Mouse (Mus musculus) neural tube, embryonic 14.5 days (tissue): ENCODE data around the gene Nek2. TPM values are rescaled to one million over a fixed set of nuclear protein-coding genes. Genes with fewer than 3 reads are reported as not detected.

ENCODE experiments used
- ATAC-seq: fragments of 200-750 bp; cut with Nextera tagmentation; 2 replicates; pipeline ENCODE4 v1.8.0; 2017; ENCODE audit warnings: low read depth, mild to moderate bottlenecking, moderate TSS enrichment, moderate library complexity
- H3K27ac ChIP-seq: fragments of 300-500 bp; sonication (generic); 2 replicates; pipeline ENCODE4 v1.5.1; 2014; ENCODE audit warnings: low read depth, mild to moderate bottlenecking, control low read depth, low read length, moderate library complexity, mixed read lengths
- H3K27me3 ChIP-seq: fragments of 300-500 bp; sonication (generic); 2 replicates; pipeline ENCODE4 v1.6.1; 2014; ENCODE audit warnings: low read length; ENCODE audit not compliant: control insufficient read depth, insufficient read depth
- H3K36me3 ChIP-seq: fragments of 300-500 bp; sonication (generic); 2 replicates; pipeline ENCODE4 v1.6.1; 2014; ENCODE audit warnings: low read length, mixed read lengths; ENCODE audit not compliant: control insufficient read depth, insufficient read depth
- H3K4me1 ChIP-seq: fragments of 300-500 bp; sonication (generic); 2 replicates; pipeline ENCODE4 v1.6.1; 2014; ENCODE audit warnings: low read length; ENCODE audit not compliant: control insufficient read depth, insufficient read depth
- H3K4me2 ChIP-seq: fragments of 300-500 bp; sonication (generic); 2 replicates; pipeline ENCODE4 v1.6.1; 2014; ENCODE audit warnings: mild to moderate bottlenecking, low read depth, low read length, control low read depth
- H3K4me3 ChIP-seq: fragments of 300-500 bp; sonication (generic); 2 replicates; pipeline ENCODE4 v1.5.1; 2014; ENCODE audit warnings: low read depth, low read length, control low read depth, mixed read lengths
- H3K9ac ChIP-seq: fragments of 300-500 bp; sonication (generic); replicated peaks from 2 replicates; pipeline ENCODE4 v1.6.1; 2014; ENCODE audit warnings: low read depth, mild to moderate bottlenecking, control low read depth, low read length, mixed read lengths
- H3K9me3 ChIP-seq: fragments of 300-500 bp; sonication (generic); 2 replicates; pipeline ENCODE4 v1.6.1; 2016; ENCODE audit warnings: low read length; ENCODE audit not compliant: control insufficient read depth
- WGBS: fragments of 180-500 bp; shearing (Covaris S2); extraction: QIAGEN DNeasy Blood & Tissue Kit; methylation state at CpG from one replicate; pipeline ENCODE4 v1.1.7; 2014; 5-methylcytosine and 5-hydroxymethylcytosine counted together
- polyA plus RNA-seq: library from polyadenylated mRNA; unstranded; fragments of >200 nt; fragmentation: Nextera tagmentation; extraction: Ambion mirVana; gene quantifications from 2 replicates; pipeline ENCODE4 v1.2.1, GENCODE M21; 2014

The Nek2 gene
- polyA plus RNA-seq, 1 experiment from 2014 or later, result 1.8 TPM

GRCm38 (mm10) chr1:191820951-191821325, 306 bp upstream of the Nek2 start:
- Histone ChIP-seq H3K9ac (peak overlapping the region; percentile 43; the same call in 1 of the 2 replicates), H3K9me3 (no peaks in the 10 kb centered on the region), H3K4me3 (peak overlapping the region; percentile 64), H3K4me1 (no peaks in the 10 kb centered on the region), H3K4me2 (peak overlapping the region; percentile 96), H3K36me3 (no peaks in the 10 kb centered on the region), H3K27ac (no peak overlapping the region), H3K27me3 (no peaks in the 10 kb centered on the region)
- 4% methylated on average over 15 of the region's 15 CpGs for WGBS
- peak; percentile 47; the same call in 1 of the 2 replicates for ATAC-seq

- Histone ChIP-seq H3K4me1 (no peaks in the 10 kb centered on the region), H3K27me3 (no peaks in the 10 kb centered on the region), H3K4me3 (no peak overlapping the region), H3K36me3 (no peaks in the 10 kb centered on the region), H3K9ac (no peak overlapping the region), H3K9me3 (no peaks in the 10 kb centered on the region), H3K4me2 (no peak overlapping the region), H3K27ac (no peak overlapping the region)
- ATAC-seq, result no peak
- 90% methylated on average over 3 of the region's 3 CpGs for WGBS
Measured at GRCm38 (mm10) chr1:191829124-191829523, 7.9 kb downstream of the Nek2 start.

GRCm38 (mm10) chr1:191833396-191833795, 12.2 kb downstream of the Nek2 start:
- H3K27ac ChIP-seq, result no peak overlapping the region
- H3K4me1 ChIP-seq, result no peaks in the 10 kb centered on the region
- no peak overlapping the region for H3K4me3 ChIP-seq
- no peaks in the 10 kb centered on the region for H3K36me3 ChIP-seq
- H3K4me2 ChIP-seq, result no peak overlapping the region
- no peaks in the 10 kb centered on the region for H3K27me3 ChIP-seq
- no peaks in the 10 kb centered on the region for H3K9me3 ChIP-seq
- 96% methylated on average over 6 of the region's 6 CpGs for WGBS
- no peak overlapping the region for H3K9ac ChIP-seq
- no peak for ATAC-seq

- 18% methylated on average over 19 of the region's 19 CpGs for WGBS
- no peaks in the 10 kb centered on the region for H3K9me3 ChIP-seq
- H3K27me3 ChIP-seq, result no peaks in the 10 kb centered on the region
- no peak overlapping the region for H3K27ac ChIP-seq
- H3K36me3 ChIP-seq, result no peaks in the 10 kb centered on the region
- H3K4me2 ChIP-seq, result no peak overlapping the region
- no peak overlapping the region for H3K9ac ChIP-seq
- H3K4me1 ChIP-seq, result no peaks in the 10 kb centered on the region
- ATAC-seq, result no peak
- no peak overlapping the region for H3K4me3 ChIP-seq
Measured at GRCm38 (mm10) chr1:191834825-191835224, 13.6 kb downstream of the Nek2 start.

- Histone ChIP-seq H3K9me3 (no peaks in the 10 kb centered on the region), H3K27me3 (no peaks in the 10 kb centered on the region), H3K9ac (no peak overlapping the region), H3K36me3 (no peaks in the 10 kb centered on the region), H3K27ac (no peak overlapping the region), H3K4me3 (no peak overlapping the region), H3K4me1 (no peaks in the 10 kb centered on the region), H3K4me2 (no peak overlapping the region)
- WGBS, result 46% methylated on average over 5 of the region's 5 CpGs
- ATAC-seq, result no peak
Measured at GRCm38 (mm10) chr1:191836318-191836985, 15.2 kb downstream of the Nek2 start.

- H3K9ac ChIP-seq, result no peak overlapping the region
- no peaks in the 10 kb centered on the region for H3K4me1 ChIP-seq
- H3K4me3 ChIP-seq, result no peak overlapping the region
- H3K27ac ChIP-seq, result no peak overlapping the region
- H3K36me3 ChIP-seq, result no peaks in the 10 kb centered on the region
- ATAC-seq, result no peak
- no peaks in the 10 kb centered on the region for H3K9me3 ChIP-seq
- no peak overlapping the region for H3K4me2 ChIP-seq
- 89% methylated on average over 3 of the region's 3 CpGs for WGBS
- no peaks in the 10 kb centered on the region for H3K27me3 ChIP-seq
Measured at GRCm38 (mm10) chr1:191837691-191838090, 16.4 kb downstream of the Nek2 start.

- H3K9ac ChIP-seq, result no peak overlapping the region
- no peak overlapping the region for H3K4me2 ChIP-seq
- no peaks in the 10 kb centered on the region for H3K36me3 ChIP-seq
- H3K4me1 ChIP-seq, result no peaks in the 10 kb centered on the region
- no peaks in the 10 kb centered on the region for H3K9me3 ChIP-seq
- ATAC-seq, result 0 out of 2 replicates have a peak, but pooled peaks have one; percentile 38
- H3K27me3 ChIP-seq, result no peaks in the 10 kb centered on the region
- WGBS, result 32% methylated on average over 17 of the region's 17 CpGs
- no peak overlapping the region; the same call in 1 of the 2 replicates for H3K27ac ChIP-seq
- no peak overlapping the region for H3K4me3 ChIP-seq
Measured at GRCm38 (mm10) chr1:191838994-191839741, 17.9 kb downstream of the Nek2 start.

- 86% methylated on average over 11 of the region's 11 CpGs for WGBS
- no peak for ATAC-seq
Measured at GRCm38 (mm10) chr1:191840774-191841565, 19.7 kb downstream of the Nek2 start.

GRCm38 (mm10) chr1:191842247-191842646, 21.0 kb downstream of the Nek2 start:
- H3K27ac ChIP-seq, result no peak overlapping the region
- H3K4me2 ChIP-seq, result no peak overlapping the region
- H3K9me3 ChIP-seq, result no peaks in the 10 kb centered on the region
- WGBS, result 90% methylated on average over 12 of the region's 12 CpGs
- H3K9ac ChIP-seq, result no peak overlapping the region
- H3K4me1 ChIP-seq, result no peaks in the 10 kb centered on the region
- ATAC-seq, result no peak
- no peak overlapping the region for H3K4me3 ChIP-seq
- no peaks in the 10 kb centered on the region for H3K27me3 ChIP-seq
- no peaks in the 10 kb centered on the region for H3K36me3 ChIP-seq

More at GRCm38 (mm10) chr1:191840774-191841565, 19.7 kb downstream of the Nek2 start:
- Histone ChIP-seq H3K4me3 (no peak overlapping the region), H3K27ac (no peak overlapping the region), H3K4me2 (no peak overlapping the region), H3K27me3 (no peaks in the 10 kb centered on the region), H3K9ac (no peak overlapping the region), H3K36me3 (no peaks in the 10 kb centered on the region), H3K4me1 (no peaks in the 10 kb centered on the region), H3K9me3 (no peaks in the 10 kb centered on the region)
